Mouse (Mus musculus) layer of hippocampus, adult 6 months (tissue): Measurements from ENCODE around the gene Adra1b. TPM values are rescaled to one million over a fixed set of nuclear protein-coding genes. Genes with fewer than 3 reads are reported as not detected.

ENCODE experiments used
- long read RNA-seq, 2 experiments: library from polyadenylated mRNA; unstranded; transcript quantifications; one replicate each; pipeline ENCODE4 v2.0.0; 2019 to 2020
- polyA plus RNA-seq: library from polyadenylated mRNA; unstranded; fragments of <200 nt; fragmentation: Nextera tagmentation; gene quantifications from 2 replicates; pipeline ENCODE4 v1.2.3, GENCODE M21; 2021

The Adra1b gene
- polyA plus RNA-seq = 0.44 and 0.72 TPM in 2 replicates
- long read RNA-seq, experiment 1 = 0 reads
- long read RNA-seq, experiment 2, transcript Adra1b-204 (2 exons, 3,047 nt) = major isoform, 5 of 6 reads
- long read RNA-seq, experiment 2, partial matches to known transcripts = 0 of 6 reads
- long read RNA-seq, experiment 2, other reads (novel, unspliced or antisense) = 1 of 6 reads

DNA sequence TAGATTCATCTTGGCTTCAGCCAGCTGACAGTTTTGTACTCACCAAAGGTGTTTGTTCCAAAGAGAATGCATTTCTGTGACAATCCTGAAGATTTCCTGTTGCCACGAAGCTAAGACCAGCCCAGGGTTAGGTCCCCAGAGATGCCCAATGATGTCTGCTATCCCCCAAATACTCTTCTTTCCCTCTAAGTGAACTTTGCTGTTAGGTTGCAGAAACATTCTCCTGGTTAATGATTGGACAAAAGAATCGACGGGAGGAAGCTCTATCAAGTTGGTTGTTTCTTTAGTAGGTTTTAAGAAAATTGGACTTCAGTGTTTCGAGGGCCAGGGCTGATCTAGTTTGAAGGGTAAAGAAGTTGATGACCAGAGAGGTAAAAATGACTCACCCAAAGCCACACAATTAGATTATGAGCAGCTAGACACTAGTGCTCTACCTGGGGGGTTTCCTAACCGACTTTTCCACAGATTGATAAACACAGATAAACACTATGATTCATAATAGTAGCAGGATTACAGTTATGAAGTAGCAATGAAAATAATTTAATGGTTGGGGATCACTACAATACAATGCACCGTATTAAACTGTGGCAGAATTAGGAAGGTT lies at the start of gene Adra1b:
Gene Adra1b (minus strand): TSS at position 160 of the 604 bp plus-strand sequence.

DNA sequence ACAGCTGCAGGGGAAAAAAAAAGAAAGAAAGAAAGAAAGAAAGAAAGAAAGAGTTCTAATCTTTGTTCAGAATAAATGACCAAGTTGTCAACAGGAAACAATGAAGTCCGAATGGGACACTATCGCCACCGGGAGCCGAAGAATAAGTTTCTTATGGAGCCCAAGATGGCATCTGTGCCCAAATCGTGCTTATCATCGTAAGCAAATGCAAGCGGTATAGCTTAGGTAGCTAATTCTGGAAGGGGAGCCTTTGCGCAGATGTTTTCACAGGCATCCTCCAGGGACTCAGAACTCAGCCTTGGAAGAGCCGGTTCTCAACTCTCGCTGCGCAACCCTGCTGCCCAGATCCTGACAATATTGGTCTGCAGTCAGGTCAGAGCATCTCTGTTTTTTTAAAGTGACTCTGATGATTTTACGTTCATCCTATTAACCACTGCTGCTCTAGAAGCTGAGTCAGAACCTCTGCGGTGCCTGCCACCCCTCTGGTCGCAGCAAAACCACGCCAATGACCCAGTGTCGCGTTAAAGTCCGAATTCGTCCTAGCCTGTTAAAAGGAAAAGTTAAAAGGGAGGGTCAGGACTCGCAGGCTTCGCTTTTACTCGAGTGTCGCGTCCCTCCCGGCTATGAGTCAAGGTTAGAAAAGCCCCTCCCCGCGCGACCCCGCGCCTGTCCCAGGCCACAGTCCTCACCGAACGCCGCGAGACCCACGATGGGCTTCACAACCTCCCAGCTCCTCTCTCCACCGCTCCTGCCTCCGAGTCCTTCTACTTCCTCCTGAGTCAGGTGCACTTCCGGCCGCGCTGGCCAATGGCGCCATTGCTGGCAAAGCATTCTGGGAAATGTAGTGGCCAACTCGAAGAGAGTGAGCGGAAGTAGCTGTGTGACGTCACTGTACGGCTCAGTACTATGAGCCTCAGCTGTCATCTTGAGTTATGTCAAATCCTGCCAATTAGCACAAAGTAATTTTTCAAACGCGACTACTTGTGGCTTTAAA lies 153.5 kb downstream of the Adra1b start, which contains the start of gene Ttc1:
Gene Ttc1 (minus strand): TSS at position 776 of the 994 bp plus-strand sequence.

Other genes starting within 250 kb of the Adra1b start
- gene Pwwp2a, start 219.2 kb downstream of the Adra1b start, polyA plus RNA-seq = 5.2 and 5.4 TPM in 2 replicates
- gene Ttc1, start 153.2 kb downstream of the Adra1b start, polyA plus RNA-seq = 90.1 and 105 TPM in 2 replicates